Mouse (Mus musculus) midbrain, embryonic 14.5 days (tissue): ENCODE results near the gene Siva1. TPM values are rescaled to one million over a fixed set of nuclear protein-coding genes. Genes with fewer than 3 reads are reported as not detected.

Experiments
- ATAC-seq: fragments of 200-750 bp; cut with Nextera tagmentation; 2 replicates; pipeline ENCODE4 v1.8.0; 2017; ENCODE audit warnings: moderate number of reproducible peaks, moderate library complexity; ENCODE audit not compliant: low FRiP score, low TSS enrichment
- DNase-seq: peaks from one replicate; pipeline ENCODE4 v3.0.0-alpha.2; 2015
- H3K27ac ChIP-seq: fragments of 300-500 bp; sonication (generic); replicated peaks from 2 replicates; pipeline ENCODE4 v1.5.1; 2014; ENCODE audit warnings: mild to moderate bottlenecking, low read depth, low read length, moderate library complexity
- H3K27me3 ChIP-seq: fragments of 300-500 bp; sonication (generic); 2 replicates; pipeline ENCODE4 v1.6.1; 2014; ENCODE audit warnings: low read length, control low read depth, mixed read lengths; ENCODE audit not compliant: control insufficient read depth, insufficient read depth
- H3K36me3 ChIP-seq: fragments of 300-500 bp; sonication (generic); 2 replicates; pipeline ENCODE4 v1.6.1; 2014; ENCODE audit warnings: low read length, control low read depth; ENCODE audit not compliant: control insufficient read depth, insufficient read depth
- H3K4me1 ChIP-seq: fragments of 300-500 bp; sonication (generic); 2 replicates; pipeline ENCODE4 v1.6.1; 2014; ENCODE audit warnings: mild to moderate bottlenecking, antibody characterized with exemption, low read length, control low read depth; ENCODE audit not compliant: control insufficient read depth, insufficient read depth
- H3K4me2 ChIP-seq: fragments of 300-500 bp; sonication (generic); 2 replicates; pipeline ENCODE4 v1.6.1; 2014; ENCODE audit warnings: mild to moderate bottlenecking, low read length, moderate library complexity
- H3K4me3 ChIP-seq: fragments of 300-500 bp; sonication (generic); replicated peaks from 2 replicates; pipeline ENCODE4 v1.5.1; 2014; ENCODE audit warnings: low read depth, low read length
- H3K9ac ChIP-seq: fragments of 300-500 bp; sonication (generic); replicated peaks from 2 replicates; pipeline ENCODE4 v1.6.1; 2014; ENCODE audit warnings: mild to moderate bottlenecking, low read length, moderate library complexity
- H3K9me3 ChIP-seq: fragments of 300-500 bp; sonication (generic); 2 replicates; pipeline ENCODE4 v1.6.1; 2016; ENCODE audit warnings: low read length, control low read depth, mixed read lengths; ENCODE audit not compliant: control insufficient read depth
- WGBS: fragments of 180-500 bp; shearing (Covaris S2); extraction: QIAGEN DNeasy Blood & Tissue Kit; methylation state at CpG from one replicate; pipeline ENCODE4 v1.1.7; 2014; 5-methylcytosine and 5-hydroxymethylcytosine counted together
- polyA plus RNA-seq: library from polyadenylated mRNA; unstranded; fragments of >200 nt; fragmentation: Nextera tagmentation; extraction: Ambion mirVana; gene quantifications from 2 replicates; pipeline ENCODE4 v1.2.1, GENCODE M21; 2014

Siva1 gene
- polyA plus RNA-seq, 1 experiment from 2014 or later = 63.9 TPM

- 91% methylated on average over 5 of the region's 5 CpGs for WGBS
- Histone ChIP-seq H3K4me1 (no peaks in the 10 kb centered on the region), H3K36me3 (no peaks in the 10 kb centered on the region), H3K9me3 (no peaks in the 10 kb centered on the region), H3K4me3 (no peak overlapping the region), H3K27me3 (no peaks in the 10 kb centered on the region), H3K27ac (no peak overlapping the region), H3K9ac (no peak overlapping the region), H3K4me2 (no peak overlapping the region)
- DNase-seq = no peak
- no peak for ATAC-seq
Measured at GRCm38 (mm10) chr12:112604022-112604421, 40.5 kb upstream of the Siva1 start.

- DNase-seq (peak; percentile 61), ATAC-seq (peak; percentile 35; the same call in 1 of the 2 replicates)
- Histone ChIP-seq H3K27ac (no peak overlapping the region), H3K9me3 (no peaks in the 10 kb centered on the region), H3K4me2 (no peak overlapping the region), H3K4me1 (no peaks in the 10 kb centered on the region), H3K36me3 (no peaks in the 10 kb centered on the region), H3K9ac (no peak overlapping the region), H3K27me3 (no peaks in the 10 kb centered on the region), H3K4me3 (no peak overlapping the region)
- whole genome bisulfite sequencing = 60% methylated on average over 20 of the region's 20 CpGs
Measured at GRCm38 (mm10) chr12:112604709-112605649, 39.5 kb upstream of the Siva1 start.

GRCm38 (mm10) chr12:112605766-112606165 is 38.7 kb upstream of the Siva1 start:
- ATAC-seq (no peak), DNase-seq (peak; percentile 71)
- WGBS = 44% methylated on average over 6 of the region's 6 CpGs
- H3K9me3 ChIP-seq = no peaks in the 10 kb centered on the region
- no peak overlapping the region for H3K4me3 ChIP-seq
- H3K27ac ChIP-seq = no peak overlapping the region
- no peaks in the 10 kb centered on the region for H3K27me3 ChIP-seq
- H3K9ac ChIP-seq = no peak overlapping the region
- no peaks in the 10 kb centered on the region for H3K36me3 ChIP-seq
- no peaks in the 10 kb centered on the region for H3K4me1 ChIP-seq
- no peak overlapping the region for H3K4me2 ChIP-seq

- DNase-seq (no peak), ATAC-seq (no peak)
- Histone ChIP-seq H3K9me3 (no peaks in the 10 kb centered on the region), H3K9ac (no peak overlapping the region), H3K4me1 (no peaks in the 10 kb centered on the region), H3K27ac (no peak overlapping the region), H3K4me2 (no peak overlapping the region), H3K36me3 (no peaks in the 10 kb centered on the region), H3K4me3 (no peak overlapping the region), H3K27me3 (no peaks in the 10 kb centered on the region)
- 78% methylated on average over 6 of the region's 6 CpGs for WGBS
Measured at GRCm38 (mm10) chr12:112606998-112607397, 37.5 kb upstream of the Siva1 start.

GRCm38 (mm10) chr12:112609031-112609430 is 35.4 kb upstream of the Siva1 start:
- 84% methylated on average over 10 of the region's 10 CpGs for WGBS
- Histone ChIP-seq H3K4me2 (no peak overlapping the region), H3K4me3 (no peak overlapping the region), H3K27me3 (no peaks in the 10 kb centered on the region), H3K9me3 (no peaks in the 10 kb centered on the region), H3K9ac (no peak overlapping the region), H3K36me3 (no peaks in the 10 kb centered on the region), H3K4me1 (no peaks in the 10 kb centered on the region), H3K27ac (no peak overlapping the region)
- ATAC-seq = no peak
- no peak for DNase-seq

GRCm38 (mm10) chr12:112616668-112617067 is 27.8 kb upstream of the Siva1 start:
- ATAC-seq = no peak
- Histone ChIP-seq H3K36me3 (no peaks in the 10 kb centered on the region), H3K27me3 (peaks cover 25% of the 10 kb centered on the region; the same call in 1 of the 2 replicates), H3K9ac (no peak overlapping the region), H3K4me2 (no peak overlapping the region), H3K4me1 (0 out of 2 replicates have a peak, but pooled peaks cover 8% of the 10 kb centered on the region), H3K27ac (no peak overlapping the region), H3K9me3 (no peaks in the 10 kb centered on the region), H3K4me3 (no peak overlapping the region)
- no peak for DNase-seq
- WGBS = 50% methylated on average over 9 of the region's 9 CpGs

GRCm38 (mm10) chr12:112617184-112617583 is 27.3 kb upstream of the Siva1 start:
- Histone ChIP-seq H3K27me3 (peaks cover 30% of the 10 kb centered on the region; the same call in 1 of the 2 replicates), H3K4me3 (no peak overlapping the region), H3K9me3 (no peaks in the 10 kb centered on the region), H3K4me1 (0 out of 2 replicates have a peak, but pooled peaks cover 8% of the 10 kb centered on the region), H3K9ac (no peak overlapping the region), H3K4me2 (no peak overlapping the region), H3K36me3 (no peaks in the 10 kb centered on the region), H3K27ac (no peak overlapping the region)
- no peak for DNase-seq
- no peak for ATAC-seq
- WGBS = 91% methylated on average over 11 of the region's 11 CpGs

- DNase-seq (peak; percentile 77), ATAC-seq (peak; percentile 51)
- no peak overlapping the region for H3K9ac ChIP-seq
- no peaks in the 10 kb centered on the region for H3K9me3 ChIP-seq
- 0 out of 2 replicates have a peak, but pooled peaks cover 8% of the 10 kb centered on the region for H3K4me1 ChIP-seq
- H3K27ac ChIP-seq = no peak overlapping the region
- no peaks in the 10 kb centered on the region for H3K36me3 ChIP-seq
- H3K27me3 ChIP-seq = peaks cover 31% of the 10 kb centered on the region; the same call in 1 of the 2 replicates
- WGBS = 11% methylated on average over 8 of the region's 8 CpGs
- H3K4me2 ChIP-seq = no peak overlapping the region
- no peak overlapping the region for H3K4me3 ChIP-seq
Measured at GRCm38 (mm10) chr12:112617898-112618380, 26.5 kb upstream of the Siva1 start.
